Mouse (Mus musculus): ENCODE results near the gene Fam180a.

- TF ChIP-seq CTCF (IDR thresholded peaks at IDR 0.05) (no peak), EP300 (IDR thresholded peaks at IDR 0.05) (no peak)
Observed at GRCm38 (mm10) chr6:35309406-35309805, 16.5 kb downstream of the Fam180a start.
